In genomic region chr14:25769626-25770306, GRCm38 (mm10) we compare ENCODE assay signal across 8 mouse cellular contexts. TPM values are rescaled to one million over a fixed set of nuclear protein-coding genes. Genes with fewer than 3 reads are reported as not detected.
DNase-seq lines count a peak whose midpoint lies in the region; ATAC-seq and TF ChIP-seq lines count a peak whose summit lies in the region.

No protein-coding gene starts in this region.

- no peaks in the 10 kb centered on the region for H3K9me3 ChIP-seq in forebrain, embryonic 10.5 days
- H3K9me3 ChIP-seq in forebrain, embryonic 15.5 days: no peaks in the 10 kb centered on the region
- no peaks in the 10 kb centered on the region for H3K9me3 ChIP-seq in stomach, postnatal 0 days (ENCODE audit: control insufficient read depth, low read length)

- no peak for TF ChIP-seq EP300 in stomach, postnatal 0 days (optimal IDR thresholded peaks at IDR 0.05)

- 16% methylated on average over 8 of the region's 8 CpGs for WGBS in forebrain, embryonic 10.5 days
- WGBS in forebrain, embryonic 15.5 days: 19% methylated on average over 8 of the region's 8 CpGs
- WGBS in stomach, postnatal 0 days: 41% methylated on average over 8 of the region's 8 CpGs

- H3K9ac ChIP-seq in forebrain, embryonic 15.5 days (replicated peaks): no peak overlapping the region
- no peak overlapping the region for H3K9ac ChIP-seq in stomach, postnatal 0 days (ENCODE audit: low read length)

- H3K27me3 ChIP-seq in forebrain, embryonic 10.5 days (ENCODE audit: poor library complexity, severe bottlenecking): peaks cover 58% of the 10 kb centered on the region
- H3K27me3 ChIP-seq in forebrain, embryonic 15.5 days: no peaks in the 10 kb centered on the region
- no peaks in the 10 kb centered on the region for H3K27me3 ChIP-seq in stomach, postnatal 0 days (ENCODE audit: control insufficient read depth, insufficient read depth, low read length)

- H3K36me3 ChIP-seq in forebrain, embryonic 10.5 days (replicated peaks): no peaks in the 10 kb centered on the region
- H3K36me3 ChIP-seq in forebrain, embryonic 15.5 days: no peaks in the 10 kb centered on the region
- H3K36me3 ChIP-seq in stomach, postnatal 0 days (ENCODE audit: control insufficient read depth, insufficient read depth, low read length): no peaks in the 10 kb centered on the region

- intact Hi-C loops in left cerebral cortex, postnatal 36 days (cut with DNase I): loop anchor here (2.0 to 5.0 kb wide), 2 partner anchors 25 to 47 kb away; no protein-coding TSS in a partner anchor

- H3K27ac ChIP-seq in forebrain, embryonic 10.5 days: peak overlapping the region; percentile 85
- H3K27ac ChIP-seq in forebrain, embryonic 15.5 days (replicated peaks): no peak overlapping the region
- 0 out of 2 replicates have a peak overlapping the region, but pooled peaks have one; percentile 8 for H3K27ac ChIP-seq in stomach, postnatal 0 days (replicated peaks)

- peak; percentile 52 for DNase-seq in forebrain, embryonic 10.5 days (ENCODE audit: extremely low spot score, low spot score)
- peak; percentile 25 for DNase-seq in thymus, postnatal 4 days
- no peak for DNase-seq in thymus, postnatal 0 days (ENCODE audit: low spot score)
- peak; percentile 77 for DNase-seq in mesoderm, embryonic 11.5 days (ENCODE audit: low read depth, low spot score)
- DNase-seq in stomach, postnatal 0 days (ENCODE audit: low spot score): no peak
- DNase-seq in left cerebral cortex, postnatal 36 days (ENCODE audit: low spot score in 2 of 2): no peak
- DNase-seq in left cerebral cortex, adult 11 months (ENCODE audit: low spot score): no peak

- peaks cover 80% of the 10 kb centered on the region for H3K4me1 ChIP-seq in forebrain, embryonic 10.5 days
- H3K4me1 ChIP-seq in forebrain, embryonic 15.5 days: peaks cover 41% of the 10 kb centered on the region
- peaks cover 7% of the 10 kb centered on the region for H3K4me1 ChIP-seq in stomach, postnatal 0 days (replicated peaks; ENCODE audit: control insufficient read depth, insufficient read depth)

- no peak for TF ChIP-seq CTCF in stomach, postnatal 0 days (IDR thresholded peaks at IDR 0.05; ENCODE audit: low read depth)

- no peak for ATAC-seq in forebrain, embryonic 15.5 days (replicated peaks)
- no peak for ATAC-seq in stomach, postnatal 0 days (ENCODE audit: low FRiP score, low TSS enrichment)

- H3K4me3 ChIP-seq in forebrain, embryonic 10.5 days: peak overlapping the region; percentile 81
- no peak overlapping the region for H3K4me3 ChIP-seq in forebrain, embryonic 15.5 days
- H3K4me3 ChIP-seq in stomach, postnatal 0 days (ENCODE audit: low read depth, low read length): no peak overlapping the region

- no peak overlapping the region; the same call in 1 of the 2 replicates for H3K4me2 ChIP-seq in forebrain, embryonic 15.5 days (replicated peaks)
- H3K4me2 ChIP-seq in stomach, postnatal 0 days (replicated peaks; ENCODE audit: low read depth): no peak overlapping the region

RNA-seq across cellular contexts. Expression of gene Zcchc24, which starts 0.9 kb away (rescaled TPM):
- polyA plus RNA-seq in forebrain, embryonic 10.5 days (2016; fragmentation: Nextera tagmentation; extraction: Ambion mirVana): 8.1 TPM in 2 replicates
- polyA plus RNA-seq in forebrain, embryonic 15.5 days (2015; fragmentation: Nextera tagmentation; extraction: Ambion mirVana): 10.7 and 12.3 TPM in 2 replicates
- polyA plus RNA-seq in thymus, postnatal 0 days (2015; fragmentation: Nextera tagmentation; extraction: Ambion mirVana): 7.6 and 9.0 TPM in 2 replicates
- 11.3 and 11.9 TPM in 2 replicates for polyA plus RNA-seq in stomach, postnatal 0 days (2015; fragmentation: Nextera tagmentation; extraction: Ambion mirVana)
- total RNA-seq in left cerebral cortex, postnatal 36 days (2021): 10 to 100 TPM; 49.1 to 49.7 TPM

Comparison
In these comparisons a context has a peak if more than half of its experiments do, and no peak if none do; other contexts are left out.
1. DNase-seq: peak in forebrain, embryonic 10.5 days (single experiment), thymus, postnatal 4 days (single experiment) and mesoderm, embryonic 11.5 days (single experiment); none in thymus, postnatal 0 days (single experiment), stomach, postnatal 0 days (single experiment), left cerebral cortex, postnatal 36 days (0 of 2) and left cerebral cortex, adult 11 months (single experiment).